Mouse (Mus musculus) monocyte, adult 5-6 weeks (primary cell): Measurements from ENCODE around the gene Gm6993. TPM values are rescaled to one million over a fixed set of nuclear protein-coding genes. Genes with fewer than 3 reads are reported as not detected.

Experiments
- ATAC-seq: fragments of 153-309, 156-312 bp; replicated peaks from 2 replicates; pipeline ENCODE4 v1.8.0; 2017; ENCODE audit warnings: mild to moderate bottlenecking; ENCODE audit not compliant: low TSS enrichment, insufficient number of reproducible peaks, severe bottlenecking, poor library complexity, low FRiP score
- total RNA-seq: library from RNA; stranded (forward); fragments of 200-1000, 200-491, 200-594 nt; gene quantifications from 3 replicates; pipeline ENCODE4 v1.2.3, GENCODE M21; 2017

The Gm6993 gene
- total RNA-seq, 1 experiment from 2014 or later = not detected

DNA sequence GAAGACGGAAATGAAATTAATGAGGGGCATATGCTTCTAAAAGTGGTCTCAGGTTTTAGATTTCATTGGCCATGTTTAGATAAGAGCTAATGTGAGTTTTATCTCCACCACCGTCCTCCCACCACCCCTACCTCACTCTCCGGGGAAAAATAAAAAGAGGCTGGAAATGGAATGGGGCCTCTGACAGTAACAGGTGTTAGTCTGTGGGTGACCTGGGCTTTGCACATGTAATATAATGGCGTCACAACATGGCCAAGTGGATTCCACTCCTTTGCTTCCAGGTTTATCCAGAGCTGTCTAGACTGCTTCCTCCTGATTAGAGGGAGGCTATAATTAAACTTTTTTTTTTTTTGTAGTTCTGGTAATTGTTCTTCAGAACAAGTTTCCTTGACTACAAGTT lies 26.8 kb downstream of the Gm6993 start:
- no peak for ATAC-seq

DNA sequence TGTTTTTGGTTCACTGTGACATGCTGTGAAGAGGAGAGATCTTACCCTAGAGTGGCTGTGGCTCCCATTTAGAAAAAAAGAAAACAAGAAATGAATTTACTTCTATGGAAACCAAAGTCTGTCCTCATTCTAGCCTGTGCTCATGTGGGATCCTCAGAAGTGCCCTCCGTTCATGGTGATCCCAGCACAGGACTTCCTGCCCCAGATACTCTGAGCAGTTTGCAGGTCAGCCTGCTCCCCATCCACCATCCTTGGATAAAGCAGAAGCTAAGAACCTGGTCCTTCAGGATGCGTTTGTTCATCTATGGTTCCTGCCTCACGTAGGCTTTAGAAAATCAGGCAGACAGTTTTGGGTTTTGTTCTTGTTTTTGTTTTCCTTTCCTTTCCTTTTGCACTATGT lies 27.7 kb downstream of the Gm6993 start:
- ATAC-seq = no peak

DNA sequence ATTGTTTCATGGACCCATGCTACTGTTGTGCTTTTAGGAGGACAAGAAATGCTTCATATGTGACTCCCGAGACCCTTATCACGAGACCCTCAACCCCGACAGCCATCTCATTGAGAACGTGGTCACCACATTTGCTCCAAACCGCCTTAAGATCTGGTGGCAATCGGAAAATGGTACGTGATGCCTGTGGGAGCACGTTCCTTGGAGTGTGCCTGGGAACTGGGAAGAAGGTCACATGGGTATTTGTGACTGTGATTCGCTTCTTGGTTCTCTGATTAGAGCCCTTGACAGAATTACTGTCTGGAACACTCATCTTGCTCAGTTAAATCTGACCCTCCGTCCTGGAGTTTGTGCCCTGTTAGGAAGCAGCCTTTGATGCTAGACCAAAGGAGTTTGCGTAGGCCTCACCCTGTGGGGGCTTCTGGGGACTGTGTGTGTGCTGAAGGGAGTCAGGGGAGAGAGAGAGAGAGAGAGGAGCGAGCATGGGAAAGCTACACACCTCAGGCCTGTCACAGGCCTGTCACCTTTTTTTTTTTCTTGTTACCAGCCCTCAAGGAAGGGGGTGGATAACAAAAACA lies 28.5 kb downstream of the Gm6993 start:
- no peak for ATAC-seq

DNA sequence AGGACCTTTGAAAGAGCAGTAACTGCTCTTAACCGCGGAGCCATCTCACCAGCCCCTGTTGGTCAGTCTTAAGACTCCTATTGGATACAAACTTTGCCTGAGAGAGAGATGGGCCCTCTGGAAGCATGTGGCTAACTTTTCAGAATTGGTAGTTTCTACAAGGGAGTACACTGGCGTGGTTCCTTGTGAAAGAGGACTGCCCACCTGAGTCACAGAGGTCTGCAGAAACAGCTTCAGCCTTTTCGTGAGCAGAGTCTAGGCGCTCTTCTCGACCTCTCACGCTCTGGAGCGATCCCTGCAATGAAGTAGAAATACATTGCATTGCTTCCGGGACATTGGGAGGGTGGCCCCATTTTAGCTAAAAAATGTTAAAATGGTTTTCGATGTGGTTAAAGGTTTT lies 29.8 kb downstream of the Gm6993 start:
- ATAC-seq = no peak

DNA sequence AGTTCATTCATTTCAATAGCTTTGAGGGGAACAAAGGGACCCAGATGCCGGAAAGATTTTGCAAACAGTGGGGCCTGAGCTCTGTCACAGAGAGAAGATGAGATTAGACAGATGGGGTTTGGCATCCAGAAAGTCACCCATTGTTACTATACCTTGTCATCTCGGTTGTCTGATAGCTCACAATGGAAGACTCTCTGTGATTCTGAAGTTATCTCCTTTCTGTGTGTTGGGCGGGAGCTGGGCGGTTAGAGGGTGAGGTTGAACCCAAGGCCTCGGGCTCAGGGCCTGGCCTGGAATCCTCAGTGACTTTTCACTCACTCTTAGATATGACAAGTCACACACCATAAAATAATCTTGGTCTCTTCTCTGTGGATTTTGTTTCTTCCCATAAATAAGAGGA lies 30.2 kb downstream of the Gm6993 start:
- ATAC-seq = no peak

DNA sequence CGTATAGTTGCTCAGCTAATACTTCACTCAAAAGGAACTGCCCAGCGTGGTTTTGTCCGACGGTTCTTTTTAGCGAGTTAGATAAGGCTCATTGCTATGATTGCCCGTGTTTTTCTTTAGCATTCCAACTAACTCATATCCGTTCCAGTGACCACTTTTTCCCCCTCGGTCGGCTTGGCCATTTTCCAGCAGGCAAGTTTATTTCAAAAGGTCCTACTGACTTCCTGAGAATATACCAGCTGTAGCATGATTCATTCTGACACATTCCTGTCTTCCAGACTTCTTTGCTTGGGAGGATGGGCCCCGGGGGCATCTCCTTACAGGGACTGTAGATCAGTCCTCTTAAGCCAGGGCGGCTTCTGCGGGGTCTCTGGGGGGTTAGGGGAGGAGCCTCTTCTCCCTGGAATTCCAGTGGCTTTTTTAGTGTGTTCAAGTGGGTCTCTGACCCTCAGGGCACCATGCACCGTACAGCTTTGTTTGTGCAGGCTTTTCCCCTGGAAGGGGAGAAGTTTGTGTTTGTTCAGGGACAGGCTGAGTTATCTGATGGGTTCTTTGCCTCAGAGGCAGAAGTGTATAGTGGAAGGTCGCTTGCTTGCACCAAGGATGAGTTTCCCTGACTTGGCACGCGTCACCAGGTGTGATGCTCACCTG lies 30.9 kb downstream of the Gm6993 start:
- ATAC-seq = no peak

DNA sequence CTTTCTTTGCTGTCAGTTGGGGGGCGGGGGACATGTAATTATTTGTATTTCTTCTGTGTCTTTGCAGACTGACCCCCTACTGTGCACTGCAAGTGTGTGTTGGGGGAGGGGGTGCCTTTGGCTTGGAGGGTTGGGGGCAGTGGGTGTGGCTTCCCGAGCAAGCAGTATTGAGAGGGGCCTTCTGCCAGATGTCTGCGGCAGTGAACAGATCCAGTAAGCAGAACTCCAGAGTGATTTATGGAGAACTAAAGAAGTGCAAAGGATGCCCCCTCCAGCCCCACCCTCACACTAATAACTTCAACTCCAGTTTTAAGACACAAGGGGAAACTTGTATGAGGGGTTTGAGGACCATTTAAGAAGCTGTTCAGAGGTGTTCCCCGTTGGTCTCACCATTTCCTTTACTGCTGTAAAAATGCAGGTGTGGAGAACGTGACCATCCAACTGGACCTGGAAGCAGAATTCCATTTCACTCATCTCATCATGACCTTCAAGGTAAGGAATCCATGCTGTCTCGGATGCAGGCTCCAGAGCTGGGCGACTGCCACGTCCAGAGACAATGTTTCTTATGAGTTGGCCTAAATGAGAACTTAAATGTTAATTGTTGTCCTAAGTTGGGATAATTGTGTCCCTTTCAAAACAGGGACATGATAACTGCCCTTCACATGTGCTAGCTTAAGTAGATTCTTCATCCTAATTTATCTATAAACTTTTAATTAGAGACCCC lies 31.6 kb downstream of the Gm6993 start:
- no peak for ATAC-seq

DNA sequence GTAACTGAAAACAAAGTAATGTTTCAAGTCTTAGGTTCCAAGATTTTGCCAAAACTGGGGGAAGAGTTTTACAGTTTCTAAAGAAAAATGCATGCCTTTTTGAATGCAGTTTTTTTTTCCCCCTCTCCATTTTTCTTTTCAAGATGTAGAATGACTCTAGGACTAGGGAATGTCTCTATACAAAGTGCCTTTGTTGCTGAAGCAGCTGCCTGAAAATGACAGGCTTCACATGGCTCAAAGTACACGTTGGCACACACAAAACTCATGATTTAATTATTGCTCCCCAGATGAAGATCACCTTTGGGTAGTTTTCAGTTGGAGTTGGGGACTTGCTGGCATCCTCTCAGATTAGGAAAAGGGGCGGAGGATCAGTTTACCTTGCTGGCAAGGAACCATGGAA lies 32.3 kb downstream of the Gm6993 start:
- no peak for ATAC-seq

DNA sequence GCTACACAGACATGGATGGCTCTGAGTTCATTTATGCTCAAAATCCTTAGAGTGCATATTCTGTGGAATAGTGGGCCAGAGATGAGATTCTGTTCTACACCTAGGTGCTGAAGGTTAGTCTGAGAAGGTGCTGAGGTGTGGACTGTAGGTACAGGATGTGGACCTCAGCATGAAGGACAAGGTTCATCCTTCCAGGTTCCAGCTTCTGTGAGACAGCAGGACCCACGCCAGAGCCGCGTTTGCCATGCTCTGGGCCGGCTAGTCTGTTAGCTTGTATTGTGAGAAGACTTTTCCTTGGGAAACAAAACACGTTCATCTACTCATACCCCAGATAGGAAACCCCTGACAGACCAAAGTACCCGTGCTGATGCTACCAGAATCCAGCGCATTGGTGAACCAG lies 33.1 kb downstream of the Gm6993 start:
- ATAC-seq = no peak

DNA sequence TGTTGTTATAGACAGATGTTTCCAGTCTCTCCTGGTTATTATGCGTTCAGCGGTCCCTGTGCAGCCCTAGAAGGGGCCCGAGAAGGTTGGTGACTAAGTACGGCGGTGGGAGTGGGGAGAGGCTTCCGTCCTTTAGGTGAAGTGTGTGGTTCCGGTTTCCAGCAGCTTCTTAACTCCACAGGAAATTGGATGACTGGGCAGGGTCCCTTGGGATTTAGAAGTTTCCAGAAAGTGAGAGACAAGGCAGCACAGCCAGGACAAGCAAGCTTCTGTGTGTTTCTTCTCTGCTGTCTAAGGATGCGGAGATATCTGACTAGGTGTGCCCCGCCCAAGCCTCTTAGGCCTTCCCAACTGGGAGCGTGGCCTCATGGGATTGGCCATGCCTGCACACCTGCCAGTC lies 34.8 kb downstream of the Gm6993 start:
- ATAC-seq = no peak

DNA sequence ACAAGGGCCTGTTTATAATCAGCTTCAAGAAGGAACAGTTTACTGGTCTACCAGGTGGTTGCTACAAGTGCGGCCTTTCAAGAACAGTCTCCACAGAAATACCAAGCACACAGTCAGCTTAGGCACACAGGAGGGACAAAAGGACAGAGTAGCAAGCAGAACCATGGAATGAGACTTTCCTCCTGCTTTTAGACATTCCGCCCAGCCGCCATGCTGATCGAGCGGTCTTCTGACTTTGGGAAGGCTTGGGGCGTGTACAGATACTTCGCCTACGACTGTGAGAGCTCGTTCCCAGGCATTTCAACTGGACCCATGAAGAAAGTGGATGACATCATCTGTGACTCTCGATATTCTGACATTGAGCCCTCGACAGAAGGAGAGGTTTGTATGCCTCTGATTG lies 37.7 kb downstream of the Gm6993 start:
- ATAC-seq = no peak

DNA sequence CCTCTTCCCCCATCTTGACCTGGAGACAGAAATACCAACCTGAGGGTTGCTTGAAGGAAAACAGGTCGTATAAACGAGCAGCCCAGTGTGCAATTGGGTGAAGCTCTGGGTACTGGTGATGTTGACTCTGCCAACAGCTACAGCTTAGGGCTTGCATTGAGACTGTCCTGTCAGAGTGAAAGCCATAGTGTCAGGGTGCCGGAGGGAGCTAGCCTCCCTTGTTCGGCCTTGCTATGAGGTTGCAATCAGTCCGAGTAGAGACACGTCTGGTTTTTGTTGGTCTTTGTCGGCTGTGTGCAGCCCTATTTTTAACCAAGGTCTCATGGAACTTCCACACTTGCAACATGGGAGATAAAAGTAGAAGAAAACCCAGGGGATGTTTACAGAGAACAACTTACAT lies 39.7 kb downstream of the Gm6993 start:
- ATAC-seq = no peak

DNA sequence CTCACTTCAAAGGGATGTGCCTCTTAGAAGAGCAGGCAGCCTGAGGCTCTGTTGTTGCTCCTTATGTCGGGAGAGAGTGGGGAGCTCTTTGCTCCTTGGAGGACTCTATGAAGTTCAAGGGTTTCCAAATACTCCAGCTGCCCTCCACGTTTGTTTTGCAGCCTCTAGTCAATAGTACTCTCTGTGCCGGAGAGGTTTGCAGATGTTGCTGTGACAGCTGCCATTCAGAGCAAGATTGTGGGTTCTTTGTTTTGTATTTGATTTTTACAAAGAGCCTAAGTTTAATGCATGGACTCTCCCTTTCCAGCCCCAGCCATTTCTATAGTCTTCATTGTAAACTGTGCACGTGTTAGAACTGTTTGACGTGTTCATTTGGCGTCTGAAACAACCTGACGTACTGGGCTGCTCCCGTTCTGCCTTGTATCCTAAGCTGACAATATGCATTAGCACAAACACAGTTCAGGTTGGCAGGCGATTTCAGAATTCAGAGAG lies 40.6 kb downstream of the Gm6993 start:
- ATAC-seq = no peak

DNA sequence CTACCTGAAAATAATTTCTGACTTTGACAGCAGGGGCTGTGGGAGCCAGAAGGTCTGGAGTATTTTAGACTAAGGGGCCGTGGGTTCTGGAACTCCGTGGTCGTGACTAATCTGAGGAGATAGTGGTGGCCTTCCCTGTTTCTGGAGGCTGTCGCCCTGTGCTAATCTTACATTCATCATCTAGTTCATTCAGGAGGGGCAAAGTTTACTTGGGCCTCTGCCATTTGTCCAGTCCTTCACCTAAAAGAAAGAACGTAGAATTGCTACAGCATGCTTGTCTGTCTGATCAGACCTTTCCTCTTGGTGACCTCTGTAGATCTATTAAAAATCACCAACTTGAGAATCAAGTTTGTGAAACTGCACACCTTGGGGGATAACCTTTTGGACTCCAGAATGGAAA lies 41.7 kb downstream of the Gm6993 start:
- no peak for ATAC-seq

DNA sequence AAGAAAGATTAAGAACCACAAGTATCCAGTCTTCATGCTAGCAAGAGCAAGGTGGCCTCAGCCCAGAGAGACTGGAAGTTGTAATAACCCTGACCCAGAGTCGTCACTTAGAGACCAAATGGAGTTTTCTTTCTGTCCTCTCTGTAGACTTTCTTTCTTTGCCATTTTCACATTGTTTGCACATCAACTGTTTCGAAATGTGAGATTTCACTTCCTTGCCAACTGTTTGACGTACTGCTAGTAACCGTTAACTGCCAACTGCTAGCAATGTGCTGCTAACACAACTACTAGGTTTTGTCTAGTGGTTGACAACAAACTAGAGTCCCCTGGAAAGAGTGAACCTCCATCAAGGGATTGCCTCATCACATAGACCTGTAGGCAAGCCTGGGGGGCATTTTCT lies 42.6 kb downstream of the Gm6993 start:
- no peak for ATAC-seq

DNA sequence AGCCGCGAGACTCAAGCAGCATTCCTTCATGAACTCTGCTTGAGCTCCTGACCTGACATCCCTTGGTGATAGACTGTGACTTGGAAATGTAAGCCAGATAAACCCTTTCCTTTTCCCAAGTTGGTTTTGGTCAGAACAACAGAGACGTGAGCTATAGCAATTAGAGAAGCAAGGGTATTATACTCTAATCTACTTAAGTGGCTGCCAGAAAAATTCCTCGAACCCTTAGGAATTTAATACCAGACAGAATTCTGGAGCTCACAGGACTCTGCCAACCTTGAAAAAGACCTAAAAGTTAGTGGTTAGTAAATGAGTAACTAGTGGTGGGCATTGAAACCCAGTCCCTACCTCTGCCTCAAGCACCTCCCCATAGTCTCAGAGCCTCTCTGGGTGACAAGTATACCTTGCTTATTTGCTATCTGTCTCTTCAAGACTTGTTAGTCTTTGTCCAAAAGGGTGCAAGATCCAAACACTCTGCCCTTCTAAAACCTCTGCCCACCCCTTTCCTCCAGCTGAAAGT lies 43.1 kb downstream of the Gm6993 start:
- no peak for ATAC-seq

DNA sequence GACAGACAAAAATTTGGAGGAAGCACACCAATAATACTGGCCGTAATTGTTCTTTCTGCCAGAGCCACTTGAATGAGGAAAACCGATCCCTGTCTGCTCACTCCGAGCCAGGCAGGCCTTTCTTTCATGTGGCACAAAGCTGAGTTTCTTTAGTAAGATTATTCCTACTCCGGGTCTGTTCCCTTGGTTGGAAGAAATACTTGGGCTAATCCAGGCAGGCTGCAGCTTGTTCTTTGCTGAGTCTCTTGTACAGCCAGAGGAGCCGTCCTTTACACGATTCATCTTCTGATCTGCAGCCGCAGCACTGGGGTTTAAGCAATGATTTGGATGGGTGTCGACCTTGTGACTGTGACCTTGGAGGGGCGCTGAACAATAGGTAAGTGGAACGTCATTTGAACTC lies 48.5 kb downstream of the Gm6993 start:
- no peak for ATAC-seq
